In the genomic region with DNA sequence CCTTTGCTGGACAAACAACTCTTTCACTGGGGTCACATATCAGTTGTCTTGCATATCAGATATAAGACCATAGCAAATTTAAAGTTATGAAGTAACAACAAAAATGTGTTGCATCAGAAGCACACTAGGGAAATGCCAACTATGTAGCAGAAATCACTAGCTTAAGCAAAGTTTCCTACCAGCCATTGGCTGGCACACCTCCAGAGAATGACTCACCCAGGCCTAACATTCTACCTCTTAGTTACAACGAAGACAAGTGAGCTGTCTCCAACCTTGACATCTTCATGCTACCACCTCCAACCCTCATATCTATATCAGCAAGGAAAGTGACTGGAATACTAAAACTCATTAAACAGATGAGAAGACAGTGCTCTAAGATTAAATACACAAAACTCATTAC, we compare ENCODE assay signal across 15 mouse cellular contexts. TPM values are rescaled to one million over a fixed set of nuclear protein-coding genes. Genes with fewer than 3 reads are reported as not detected.
DNase-seq lines count a peak whose midpoint lies in the region; ATAC-seq and TF ChIP-seq lines count a peak whose summit lies in the region.
"Had no signal": no experiment of that assay in that cellular context is flagged by ENCODE, and none has a peak within 500 bp of the region (broad histone marks: within the 10 kb centered on the region; RNA-seq: fewer than 3 reads in every experiment).

No protein-coding gene starts in this region.

- no peak for ATAC-seq in limb, embryonic 14.5 days (ENCODE audit: low FRiP score, low read depth)
- 0 out of 2 replicates have a peak, but pooled peaks have one; percentile 11 for ATAC-seq in lung, postnatal 0 days
- no peak for ATAC-seq in activated CD4-positive, CD25-positive, alpha-beta regulatory T cell, adult 4 months

- no peak for TF ChIP-seq EP300 in CH12.LX (IDR thresholded peaks at IDR 0.05; ENCODE audit: low read length)
- TF ChIP-seq EP300 in lung, postnatal 0 days (IDR thresholded peaks at IDR 0.05), result 0 out of 2 replicates have a peak, but pooled peaks have one; percentile 18

- no peak overlapping the region for H3K27ac ChIP-seq in limb, embryonic 14.5 days (replicated peaks; ENCODE audit: low read depth, low read length)
- no peak overlapping the region for H3K27ac ChIP-seq in limb, embryonic 10.5 days
- H3K27ac ChIP-seq in CH12.LX (ENCODE audit: insufficient read depth, low read depth), result no peak overlapping the region; the same call in 1 of the 2 replicates
- no peak overlapping the region for H3K27ac ChIP-seq in lung, postnatal 0 days (ENCODE audit: low read length)
- H3K27ac ChIP-seq: embryonic facial prominence, embryonic 15.5 days; macrophage had no signal

- H3K4me3 ChIP-seq in limb, embryonic 14.5 days (replicated peaks; ENCODE audit: low read length), result no peak overlapping the region
- no peak overlapping the region for H3K4me3 ChIP-seq in limb, embryonic 10.5 days
- no peak overlapping the region for H3K4me3 ChIP-seq in CH12.LX (replicated peaks in 1 of 3; ENCODE audit: low read depth in 2 of 3, low read length in 2 of 3, poor library complexity in 1 of 3)
- H3K4me3 ChIP-seq in lung, postnatal 0 days (ENCODE audit: low read depth, low read length), result no peak overlapping the region
- H3K4me3 ChIP-seq: embryonic facial prominence, embryonic 15.5 days had no signal

- no peak overlapping the region for H3K4me2 ChIP-seq in limb, embryonic 14.5 days (replicated peaks; ENCODE audit: low read depth, low read length, severe bottlenecking)
- no peak overlapping the region for H3K4me2 ChIP-seq in CH12.LX (ENCODE audit: insufficient read depth, low read depth, poor library complexity, severe bottlenecking)
- H3K4me2 ChIP-seq in lung, postnatal 0 days (replicated peaks; ENCODE audit: low read depth, low read length), result no peak overlapping the region
- H3K4me2 ChIP-seq: embryonic facial prominence, embryonic 15.5 days; heart, embryonic 11.5 days had no signal

- H3K9me3 ChIP-seq in limb, embryonic 14.5 days (ENCODE audit: control insufficient read depth, low read length), result 0 out of 2 replicates have a peak, but pooled peaks cover 6% of the 10 kb centered on the region
- no peaks in the 10 kb centered on the region for H3K9me3 ChIP-seq in limb, embryonic 10.5 days (replicated peaks)
- peaks cover 4% of the 10 kb centered on the region for H3K9me3 ChIP-seq in CH12.LX (replicated peaks; ENCODE audit: low read length)
- no peaks in the 10 kb centered on the region for H3K9me3 ChIP-seq in lung, postnatal 0 days (ENCODE audit: low read length)
- H3K9me3 ChIP-seq: embryonic facial prominence, embryonic 15.5 days; G1E had no signal

- H3K27me3 ChIP-seq in limb, embryonic 14.5 days (ENCODE audit: control insufficient read depth, insufficient read depth, low read length), result no peaks in the 10 kb centered on the region
- no peaks in the 10 kb centered on the region for H3K27me3 ChIP-seq in limb, embryonic 10.5 days (ENCODE audit: low read depth, poor library complexity, severe bottlenecking)
- no peaks in the 10 kb centered on the region for H3K27me3 ChIP-seq in CH12.LX (replicated peaks)
- no peaks in the 10 kb centered on the region for H3K27me3 ChIP-seq in lung, postnatal 0 days (replicated peaks; ENCODE audit: insufficient read depth, low read length)
- H3K27me3 ChIP-seq: embryonic facial prominence, embryonic 15.5 days had no signal

- no peak for TF ChIP-seq POLR2A in limb, embryonic 14.5 days (IDR thresholded peaks at IDR 0.05; ENCODE audit: borderline replicate concordance, extremely low read depth, insufficient read depth, insufficient read length)
- TF ChIP-seq POLR2A in CH12.LX (IDR thresholded peaks at IDR 0.05; ENCODE audit: low read depth, low read length), result no peak

- no peaks in the 10 kb centered on the region for H3K4me1 ChIP-seq in limb, embryonic 14.5 days (ENCODE audit: control insufficient read depth, insufficient read depth, low read length)
- no peaks in the 10 kb centered on the region for H3K4me1 ChIP-seq in limb, embryonic 10.5 days
- peaks cover 3 to 24% of the 10 kb centered on the region in 2 experiments; a peak in 3 of 4 replicates for H3K4me1 ChIP-seq in CH12.LX (ENCODE audit: control insufficient read depth in 1 of 2, insufficient read depth in 2 of 2)
- no peaks in the 10 kb centered on the region for H3K4me1 ChIP-seq in lung, postnatal 0 days (ENCODE audit: insufficient read depth, low read depth, low read length)
- H3K4me1 ChIP-seq: embryonic facial prominence, embryonic 15.5 days had no signal

- dilution Hi-C loops in CH12.LX (cut with MboI; ENCODE audit: extremely low pct_ligation_motif_present, extremely low pct_unique_long_range_greater_than_20kb, low sequenced_read_pairs), result no loop called here

- no peak overlapping the region for H3K9ac ChIP-seq in limb, embryonic 14.5 days (ENCODE audit: low read depth, low read length, severe bottlenecking)
- no peak overlapping the region; the same call in 1 of the 2 replicates for H3K9ac ChIP-seq in CH12.LX (ENCODE audit: insufficient read depth, low read depth)
- H3K9ac ChIP-seq in lung, postnatal 0 days (replicated peaks; ENCODE audit: low read depth), result no peak overlapping the region
- H3K9ac ChIP-seq: embryonic facial prominence, embryonic 15.5 days had no signal

- WGBS in limb, embryonic 14.5 days, result 59% methylated on average over 1 of the region's 1 CpGs
- 69% methylated on average over 1 of the region's 1 CpGs for WGBS in limb, embryonic 10.5 days
- 3% methylated on average over 1 of the region's 1 CpGs for WGBS in lung, postnatal 0 days

- no peak for TF ChIP-seq CTCF in CH12.LX (conservative IDR thresholded peaks at IDR 0.05 in 1 of 2, IDR thresholded peaks at IDR 0.05 in 1 of 2; ENCODE audit: low read depth in 2 of 2, low read length in 2 of 2)
- no peak for TF ChIP-seq CTCF in lung, postnatal 0 days (IDR thresholded peaks at IDR 0.05)

- in situ Hi-C loops in CH12.LX (cut with MboI; ENCODE audit: low pct_ligation_motif_present, low pct_unique_long_range_greater_than_20kb, low sequenced_read_pairs), result no loop called here

- DNase-seq in limb, embryonic 14.5 days (ENCODE audit: low spot score), result peak; percentile 36
- no peak for DNase-seq in limb, embryonic 10.5 days (ENCODE audit: low spot score)
- peak; percentile 45 for DNase-seq in CH12.LX (ENCODE audit: extremely low read depth)
- DNase-seq in adrenal gland, adult 2 months, result peak; percentile 93
- peak; percentile 59 for DNase-seq in lung, postnatal 0 days (ENCODE audit: low spot score)
- no peak for DNase-seq in B cell, adult 2 months
- no peak for DNase-seq in thymus, postnatal 10 days (ENCODE audit: low spot score in 2 of 2)
- DNase-seq: cerebellum, postnatal 14 days; left cerebral cortex, postnatal 4 days; thymus, postnatal 25 days had no signal

- no peaks in the 10 kb centered on the region for H3K36me3 ChIP-seq in limb, embryonic 14.5 days (ENCODE audit: control insufficient read depth, insufficient read depth, low read length)
- H3K36me3 ChIP-seq in limb, embryonic 10.5 days, result no peaks in the 10 kb centered on the region
- no peaks in the 10 kb centered on the region for H3K36me3 ChIP-seq in CH12.LX (replicated peaks in 1 of 2; ENCODE audit: control insufficient read depth in 1 of 2, insufficient read depth in 1 of 2, low read length in 1 of 2)
- H3K36me3 ChIP-seq in lung, postnatal 0 days (ENCODE audit: insufficient read depth, low read length), result no peaks in the 10 kb centered on the region
- H3K36me3 ChIP-seq: embryonic facial prominence, embryonic 15.5 days; G1E had no signal

- no peak for TF ChIP-seq RAD21 in CH12.LX (IDR thresholded peaks at IDR 0.05; ENCODE audit: low read depth, low read length)

- H3K79me2 ChIP-seq in CH12.LX (replicated peaks; ENCODE audit: control insufficient read depth, extremely low read depth, insufficient read depth, poor library complexity, severe bottlenecking), result no peaks in the 10 kb centered on the region

TF ChIP-seq in CH12.LX, 34 proteins besides CTCF, POLR2A, EP300 and RAD21:
- TF ChIP-seq KAT2A (IDR thresholded peaks at IDR 0.05; ENCODE audit: insufficient replicate concordance, low read length) (no peak), MAX (IDR thresholded peaks at IDR 0.05; ENCODE audit: low read length) (0 out of 2 replicates have a peak, but pooled peaks have one; percentile 31), ELF1 (IDR thresholded peaks at IDR 0.05; ENCODE audit: low read depth, low read length) (no peak), NELFE (IDR thresholded peaks at IDR 0.05; ENCODE audit: low read depth, low read length) (no peak), TCF12 (IDR thresholded peaks at IDR 0.05; ENCODE audit: low read depth, low read length) (no peak), MAZ (IDR thresholded peaks at IDR 0.05; ENCODE audit: low read depth, low read length) (no peak)

RNA-seq across cellular contexts. Expression of a gene that starts 9.6 kb away (rescaled TPM):
- polyA plus RNA-seq in limb, embryonic 14.5 days (2012; rRNA removed), result 0.93 and 1.2 TPM in 2 replicates
- polyA plus RNA-seq in limb, embryonic 14.5 days (2014; fragmentation: Nextera tagmentation; extraction: Ambion mirVana), result 0.22 and 0.51 TPM in 2 replicates
- not detected in 2 replicates for polyA plus RNA-seq in limb, embryonic 10.5 days (2016; fragmentation: Nextera tagmentation; extraction: Ambion mirVana)
- 0.59 and 2.1 TPM in 2 replicates for total RNA-seq in CH12.LX (2012; rRNA removed)
- total RNA-seq in CH12.LX (2014; rRNA removed), result 3.2 and 3.4 TPM in 2 replicates
- 0.82 and 1.1 TPM in 2 replicates for polyA plus RNA-seq in CH12.LX (2012; ENCODE audit: insufficient read length, low read depth)
- total RNA-seq in adrenal gland, adult 2 months (2021), result under 1 TPM; 0.17 to 0.31 TPM
- polyA plus RNA-seq in adrenal gland, adult 2 months (2012; rRNA removed), result not detected in 2 replicates
- polyA plus RNA-seq in lung, postnatal 0 days (2015; fragmentation: Nextera tagmentation; extraction: Ambion mirVana), result 0.01 and 0.02 TPM in 2 replicates
- not detected for polyA plus RNA-seq in activated CD4-positive, CD25-positive, alpha-beta regulatory T cell, adult 4 months (2017; shearing (Covaris generic))
- polyA plus RNA-seq: G1E, macrophage had no signal

Comparison
In these comparisons a context has a peak if more than half of its experiments do, and no peak if none do; other contexts are left out.
1. DNase-seq: peak in limb, embryonic 14.5 days (single experiment), CH12.LX (single experiment), adrenal gland, adult 2 months (single experiment) and lung, postnatal 0 days (single experiment); none in limb, embryonic 10.5 days (single experiment), B cell, adult 2 months (0 of 2) and thymus, postnatal 10 days (0 of 2).